Mouse (Mus musculus) forelimb bud, embryonic 11.5 days (tissue): Measurements from ENCODE around the gene Pom121l2.
A peak's percentile ranks its signal among the peaks of the same experiment; 100 is the strongest.

Experiments
- DNase-seq: peaks from one replicate; pipeline ENCODE4 v3.0.0-alpha.2; 2012; ENCODE audit warnings: low read depth, low spot score

Gene Pom121l2

DNA sequence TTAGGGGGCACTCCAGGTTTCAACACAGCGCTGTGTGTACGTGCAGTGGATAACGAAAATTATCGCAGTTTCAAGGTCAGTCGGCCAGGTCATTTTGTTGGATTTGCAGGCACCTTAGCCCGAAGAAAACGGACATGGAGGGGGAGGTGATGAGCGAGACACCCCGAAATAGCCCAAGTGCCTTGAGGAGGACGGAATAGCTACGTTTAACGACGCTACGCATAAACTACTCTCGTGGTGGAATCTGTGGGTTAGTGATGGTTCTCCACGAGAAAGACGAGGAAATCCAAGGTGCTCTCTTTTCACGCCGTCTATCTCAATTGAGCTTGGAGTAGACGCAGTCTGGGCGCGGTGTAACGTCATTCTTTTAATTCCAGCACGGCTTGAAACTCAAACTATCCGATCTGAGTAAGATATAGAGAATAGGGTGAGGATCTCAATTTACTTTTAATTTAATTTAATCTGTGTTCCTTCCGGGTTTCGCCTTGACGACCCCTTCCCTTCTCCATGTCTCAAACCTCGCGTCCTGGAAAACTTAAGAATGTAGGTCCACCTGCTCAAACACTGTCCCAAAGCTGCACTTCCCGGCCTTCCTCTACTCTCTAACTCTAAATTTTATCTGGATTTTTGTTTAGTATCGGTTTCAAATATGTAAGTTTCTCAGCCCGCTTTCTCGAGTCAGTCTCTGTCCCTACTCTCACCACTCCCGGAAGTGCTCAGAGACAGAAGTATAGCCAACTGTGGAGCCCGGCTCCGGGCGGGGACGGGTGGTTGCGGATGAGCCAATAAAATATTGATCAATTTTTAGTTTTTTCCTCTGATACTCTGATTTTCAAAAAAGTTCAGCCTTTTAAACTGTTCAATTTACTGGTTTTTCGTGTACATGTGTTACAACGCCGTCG, 39.2 kb downstream of the Pom121l2 start:
- DNase-seq, result no peak

DNA sequence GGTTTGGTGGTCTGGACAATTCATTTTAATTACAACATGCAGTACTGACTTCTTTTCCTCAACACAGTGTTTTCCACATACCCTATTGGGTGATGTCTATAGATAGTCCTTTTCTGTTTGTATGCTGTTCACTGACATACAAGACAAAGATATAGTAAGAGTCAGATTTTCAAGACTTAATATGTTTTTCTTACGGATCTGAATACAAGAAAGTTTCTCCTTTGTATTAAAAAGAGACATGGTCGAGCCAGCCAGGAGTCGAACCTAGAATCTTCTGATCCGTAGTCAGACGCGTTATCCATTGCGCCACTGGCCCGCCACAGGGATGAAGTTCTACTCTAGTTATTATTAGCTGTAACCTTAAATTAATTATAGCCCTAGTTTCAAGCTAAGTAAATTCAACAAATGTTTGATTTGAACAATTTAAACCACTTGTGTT, 39.9 kb downstream of the Pom121l2 start:
- DNase-seq, result no peak

DNA sequence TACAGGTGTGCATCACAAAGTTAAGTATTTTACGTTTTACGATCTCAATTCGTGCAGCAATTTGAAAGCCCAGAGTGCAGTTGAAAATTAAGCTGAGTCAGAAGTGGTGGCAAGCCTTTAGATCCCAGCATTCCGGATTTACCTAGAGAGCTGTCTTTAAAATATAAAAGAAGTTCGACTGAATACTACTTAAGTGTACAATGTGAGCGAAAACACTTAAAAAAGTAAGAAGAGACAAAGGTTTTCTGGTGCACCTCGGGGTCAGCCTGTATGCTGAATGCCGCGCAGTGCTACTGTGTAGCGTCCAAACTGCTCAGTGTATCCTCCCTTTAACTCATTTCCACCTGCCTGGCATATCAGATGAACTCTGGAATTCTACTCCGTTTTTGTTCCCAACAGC, 40.6 kb downstream of the Pom121l2 start:
- no peak for DNase-seq

DNA sequence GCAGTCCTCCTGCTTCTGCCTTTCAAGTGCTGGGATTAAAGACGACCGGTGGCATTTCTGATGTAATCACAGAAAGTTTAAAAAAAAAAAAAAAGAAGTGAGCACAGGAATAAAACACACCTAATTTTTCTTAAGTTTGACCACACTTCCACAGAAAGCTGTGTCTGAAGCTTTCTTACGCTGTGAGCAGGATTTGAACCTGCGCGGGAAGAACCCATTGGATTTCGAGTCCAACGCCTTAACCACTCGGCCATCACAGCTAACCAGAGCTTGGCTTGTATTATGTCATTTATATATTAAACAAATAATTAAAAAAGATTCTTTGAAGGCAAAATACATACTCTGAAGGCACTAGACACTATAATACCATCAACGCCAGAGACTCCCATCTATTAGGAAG, 41.2 kb downstream of the Pom121l2 start:
- peak; percentile 94 for DNase-seq

DNA sequence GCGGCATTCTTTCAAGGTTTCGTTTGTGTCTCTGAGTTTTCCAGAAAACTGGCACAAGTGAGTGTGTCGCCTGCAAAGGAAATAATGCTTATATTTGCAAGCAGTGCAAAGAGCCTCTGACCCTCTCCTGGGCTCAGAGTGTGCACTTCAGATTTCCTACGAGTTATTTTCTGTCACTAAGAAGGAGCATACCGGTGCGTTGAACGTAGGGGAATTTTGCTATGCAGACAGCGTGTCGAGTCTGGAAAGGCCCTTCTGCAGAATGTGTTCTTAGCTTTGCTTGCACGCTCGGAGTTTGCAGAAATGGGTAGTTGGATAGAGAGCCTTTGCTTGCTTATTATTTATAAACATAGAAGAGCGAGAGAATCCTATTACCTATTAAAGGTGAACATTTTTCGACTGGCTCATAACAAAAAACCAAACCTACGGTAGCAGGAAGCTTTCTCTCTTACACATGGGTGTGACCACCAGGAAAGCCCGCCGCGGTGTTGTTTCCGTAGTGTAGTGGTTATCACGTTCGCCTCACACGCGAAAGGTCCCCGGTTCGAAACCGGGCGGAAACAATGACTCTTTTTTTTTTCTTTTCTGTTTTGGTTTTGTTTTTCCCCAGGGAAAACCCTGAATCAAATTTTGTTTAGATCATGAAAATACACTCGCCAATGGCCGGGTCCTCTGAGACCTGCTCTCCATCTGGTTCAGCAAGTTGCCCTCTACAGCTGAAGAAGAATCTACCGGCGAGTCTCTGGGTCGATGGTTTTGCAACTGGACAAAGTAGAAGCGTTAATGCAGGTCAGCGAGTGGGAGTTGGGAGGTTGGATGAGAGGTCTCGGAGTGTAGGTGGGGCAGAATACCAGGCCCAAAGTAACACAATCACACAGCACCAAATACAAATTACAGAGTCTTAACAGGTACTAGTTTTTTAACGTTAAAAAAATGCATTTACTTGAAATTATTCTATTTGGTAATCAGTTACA, 45.4 kb downstream of the Pom121l2 start:
- peak; percentile 90 for DNase-seq

DNA sequence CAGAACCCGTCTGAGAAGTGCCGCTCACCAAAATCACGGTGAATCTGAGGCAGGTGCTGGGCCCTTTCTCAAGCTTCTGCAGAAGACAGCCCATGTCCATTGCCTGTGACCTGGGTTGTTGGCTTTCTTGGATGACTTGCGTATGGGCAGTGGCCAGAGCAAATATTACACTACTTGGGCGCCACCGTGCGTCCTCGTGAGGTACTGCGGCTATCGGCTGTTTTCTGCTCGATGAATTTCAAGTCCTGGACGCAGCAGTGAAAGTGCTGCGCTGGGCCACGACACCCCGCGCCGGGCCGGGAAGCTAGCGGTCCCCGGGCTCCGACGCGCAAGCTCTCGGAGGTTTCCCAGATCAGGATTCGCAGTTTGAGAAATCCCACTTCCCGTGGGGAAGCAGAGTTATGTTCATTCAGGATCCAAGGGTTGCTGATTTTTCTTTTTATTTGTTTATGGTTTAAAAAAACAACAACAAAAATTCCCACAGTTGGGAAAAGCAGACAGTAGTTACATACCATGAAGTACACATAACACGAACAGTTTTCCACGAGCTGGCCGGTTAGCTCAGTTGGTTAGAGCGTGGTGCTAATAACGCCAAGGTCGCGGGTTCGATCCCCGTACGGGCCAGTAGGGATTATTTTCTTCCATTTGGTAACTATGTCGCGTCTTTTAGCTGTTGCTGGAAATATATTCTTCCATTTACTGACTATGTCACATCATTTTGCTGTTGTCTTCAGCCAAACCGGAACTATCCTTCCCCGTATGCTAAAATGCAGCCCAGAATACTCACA, 47.9 kb downstream of the Pom121l2 start:
- peak; percentile 97 for DNase-seq

DNA sequence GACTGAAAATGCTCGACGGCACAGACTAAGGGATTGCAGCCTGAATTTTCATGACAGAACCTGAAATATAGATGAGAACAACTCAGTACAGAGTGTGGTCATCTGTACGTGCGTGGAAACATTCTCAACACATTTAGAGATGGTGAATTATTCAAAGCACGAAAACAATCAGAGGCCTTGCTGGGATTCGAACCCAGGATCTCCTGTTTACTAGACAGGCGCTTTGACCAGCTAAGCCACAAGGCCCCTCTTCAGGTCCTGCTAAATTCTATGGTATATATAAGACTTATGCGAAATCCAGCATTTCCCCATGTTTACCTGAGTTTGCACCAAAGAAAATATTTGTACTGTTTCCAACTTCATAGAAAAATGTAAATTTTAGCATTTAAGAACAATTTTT, 48.9 kb downstream of the Pom121l2 start:
- no peak for DNase-seq

DNA sequence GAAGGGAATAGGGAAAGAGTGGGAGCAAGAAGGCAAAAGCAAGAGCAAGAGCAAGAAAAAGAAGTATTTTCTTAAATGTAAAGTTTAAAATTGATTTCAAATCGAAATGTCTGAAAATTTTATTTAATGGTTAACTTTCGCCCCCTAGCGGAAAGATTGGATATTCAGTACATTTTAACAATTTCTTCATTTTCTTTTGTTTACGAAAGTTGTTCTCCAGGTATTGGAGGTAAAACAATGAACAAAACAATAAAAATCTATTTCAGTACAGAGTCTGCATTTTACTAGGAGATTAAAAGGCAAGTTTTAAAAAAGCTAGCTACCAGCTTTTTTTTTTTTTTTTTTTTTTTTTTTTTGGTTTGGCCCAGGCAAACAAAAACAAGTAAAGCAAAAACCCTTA, 49.5 kb downstream of the Pom121l2 start:
- DNase-seq, result no peak

DNA sequence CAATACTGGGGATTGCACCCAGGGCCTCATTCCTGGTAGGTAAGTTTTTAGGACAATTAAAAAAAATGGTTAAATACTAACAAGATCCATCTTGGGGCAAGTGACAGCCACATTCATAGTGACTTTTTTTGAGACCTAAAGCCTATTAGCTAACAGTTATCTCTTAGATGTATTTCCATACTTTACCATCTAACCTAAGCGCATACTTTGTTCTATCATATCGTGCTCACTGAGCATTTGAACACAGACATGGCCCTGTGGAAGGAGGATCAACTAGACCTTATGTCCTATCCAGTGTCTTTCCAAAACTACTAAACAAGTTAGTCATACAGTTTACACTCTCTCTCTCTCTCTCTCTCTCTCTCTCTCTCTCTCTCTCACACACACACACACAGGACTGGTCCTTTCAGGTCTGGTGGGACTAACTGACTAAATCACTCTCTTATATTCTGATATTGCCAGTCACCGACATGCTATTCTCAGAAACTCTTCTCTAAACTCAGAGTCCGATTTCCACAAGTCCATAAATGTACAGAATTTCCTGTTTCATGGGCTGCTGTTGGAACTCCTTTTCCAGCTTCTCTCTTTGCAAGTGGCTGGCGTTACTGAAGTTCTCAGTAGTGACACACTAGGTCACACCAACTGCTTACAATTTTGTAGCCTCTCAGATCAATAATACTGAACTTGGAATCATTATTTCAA, 52.9 kb downstream of the Pom121l2 start:
- DNase-seq, result no peak

DNA sequence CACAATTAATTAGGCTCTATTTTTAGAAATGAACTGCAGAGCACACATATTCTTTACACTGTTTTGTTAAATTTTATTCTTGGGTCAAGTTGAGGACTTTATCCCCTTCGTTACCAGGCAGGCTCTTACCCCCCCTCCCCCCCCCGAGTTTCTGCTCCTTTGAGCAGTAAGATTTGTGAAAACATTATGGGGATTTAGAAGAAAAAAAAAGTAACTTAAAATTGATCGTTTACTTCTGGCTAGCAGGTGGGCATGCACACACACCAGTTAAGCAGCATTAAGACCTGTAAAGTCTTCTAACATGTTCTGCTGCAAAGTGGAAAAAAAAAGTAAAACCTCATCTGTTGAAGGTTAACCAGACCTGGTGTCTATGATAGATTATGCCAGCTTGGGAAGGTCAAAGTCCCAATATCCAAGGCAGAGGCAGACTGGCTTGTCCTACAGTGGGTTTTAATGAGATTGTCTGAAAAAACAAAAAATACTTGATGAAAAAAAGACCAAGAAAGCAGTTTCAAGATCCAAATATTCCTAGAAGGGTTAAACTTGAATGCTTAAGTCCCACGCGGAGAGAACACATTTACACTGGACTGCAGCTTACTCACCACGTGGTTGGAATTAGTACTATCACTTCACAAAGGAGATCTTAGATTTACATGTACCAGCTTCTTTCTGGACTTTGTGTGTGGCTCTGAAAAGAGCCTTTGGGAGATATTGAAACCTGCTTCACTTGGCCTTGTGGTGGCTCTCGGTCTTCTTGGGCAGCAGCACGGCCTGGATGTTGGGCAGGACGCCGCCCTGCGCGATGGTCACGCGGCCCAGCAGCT, 53.7 kb downstream of the Pom121l2 start:
- no peak for DNase-seq

DNA sequence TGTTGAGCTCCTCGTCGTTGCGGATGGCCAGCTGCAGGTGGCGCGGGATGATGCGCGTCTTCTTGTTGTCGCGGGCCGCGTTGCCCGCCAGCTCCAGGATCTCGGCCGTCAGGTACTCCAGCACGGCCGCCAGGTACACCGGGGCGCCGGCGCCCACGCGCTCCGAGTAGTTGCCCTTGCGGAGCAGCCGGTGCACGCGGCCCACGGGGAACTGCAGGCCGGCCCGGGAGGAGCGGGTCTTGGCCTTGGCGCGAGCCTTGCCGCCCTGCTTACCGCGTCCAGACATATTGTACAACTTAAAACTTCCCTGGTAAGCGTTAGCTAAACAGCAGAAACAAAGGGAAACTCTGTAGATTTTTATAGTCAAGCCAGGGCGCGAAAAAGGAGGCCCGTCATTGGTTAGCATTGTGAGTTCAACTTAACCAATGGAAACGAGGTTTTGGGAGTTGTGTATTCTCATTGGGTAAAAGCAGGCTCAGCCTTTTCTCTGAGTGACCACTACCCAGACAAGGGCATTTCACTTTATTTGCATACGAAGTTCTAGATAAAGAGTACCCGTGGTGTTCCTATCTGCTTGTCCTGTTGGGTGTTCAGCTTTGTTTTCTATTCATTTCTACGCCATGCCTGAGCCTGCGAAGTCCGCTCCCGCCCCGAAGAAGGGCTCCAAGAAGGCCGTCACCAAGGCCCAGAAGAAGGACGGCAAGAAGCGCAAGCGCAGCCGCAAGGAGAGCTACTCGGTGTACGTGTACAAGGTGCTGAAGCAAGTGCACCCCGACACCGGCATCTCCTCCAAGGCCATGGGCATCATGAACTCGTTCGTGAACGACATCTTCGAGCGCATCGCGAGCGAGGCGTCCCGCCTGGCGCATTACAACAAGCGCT, 54.5 kb downstream of the Pom121l2 start, which contains the start of the genes Hist1h2ah and Hist1h2bk:
Gene Hist1h2ah, minus strand, starts transcription at position 302 of the 882 bp plus-strand sequence.
Gene Hist1h2bk, plus strand, starts transcription at position 604 of the 882 bp plus-strand sequence.
- DNase-seq, result peak; percentile 97

DNA sequence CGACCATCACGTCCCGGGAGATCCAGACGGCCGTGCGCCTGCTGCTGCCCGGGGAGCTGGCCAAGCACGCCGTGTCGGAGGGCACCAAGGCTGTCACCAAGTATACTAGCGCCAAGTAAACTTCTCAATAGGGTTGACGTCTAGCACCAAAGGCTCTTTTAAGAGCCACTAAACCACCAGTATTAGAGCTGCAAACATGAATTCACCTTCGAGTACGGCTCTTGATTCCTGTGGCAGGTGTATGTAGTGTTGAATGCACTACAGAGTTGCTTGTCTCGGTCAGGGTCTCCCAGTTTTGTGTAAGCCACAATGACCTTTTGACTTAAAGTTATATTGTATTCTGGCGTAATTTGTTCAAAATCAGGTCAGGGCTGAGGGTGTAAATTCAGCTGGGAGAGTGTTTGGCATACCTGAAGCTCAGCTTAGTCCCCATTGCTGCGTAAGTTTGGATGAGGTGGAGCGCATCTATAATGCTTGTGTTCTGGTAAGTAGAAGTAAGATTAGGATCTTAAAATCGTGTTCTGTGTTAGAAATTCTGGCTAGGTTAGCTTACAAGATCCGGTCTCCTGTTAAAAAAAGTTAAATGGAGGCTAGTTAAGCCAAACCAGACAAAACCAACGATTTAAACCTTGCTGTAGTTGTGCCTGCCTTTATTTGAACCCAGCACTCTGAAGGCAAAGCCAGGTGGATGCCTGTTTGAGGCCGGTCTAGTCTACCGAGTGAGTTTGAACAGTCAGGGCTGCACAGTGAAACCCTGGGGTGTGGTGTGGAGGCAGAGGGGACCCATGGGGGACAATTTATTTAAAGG, 55.4 kb downstream of the Pom121l2 start:
- DNase-seq, result no peak

DNA sequence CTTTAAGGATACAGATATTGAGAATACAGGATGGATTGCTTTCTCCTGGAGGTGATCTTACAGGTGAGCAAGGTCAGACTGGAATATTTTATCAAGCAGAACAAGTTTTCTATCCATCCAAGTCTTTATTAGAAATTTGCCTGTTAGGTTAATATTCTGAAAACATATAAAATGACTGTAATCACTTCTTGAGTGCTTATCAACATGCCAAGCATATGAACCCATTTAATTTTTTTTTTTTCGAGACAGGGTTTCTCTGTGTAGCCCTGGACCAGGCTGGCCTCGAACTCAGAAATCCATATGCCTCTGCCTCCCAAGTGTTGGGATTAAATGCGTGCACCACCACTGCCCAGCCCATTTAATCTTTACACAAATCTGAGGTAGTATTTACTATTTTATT, 56.0 kb downstream of the Pom121l2 start:
- DNase-seq, result no peak

DNA sequence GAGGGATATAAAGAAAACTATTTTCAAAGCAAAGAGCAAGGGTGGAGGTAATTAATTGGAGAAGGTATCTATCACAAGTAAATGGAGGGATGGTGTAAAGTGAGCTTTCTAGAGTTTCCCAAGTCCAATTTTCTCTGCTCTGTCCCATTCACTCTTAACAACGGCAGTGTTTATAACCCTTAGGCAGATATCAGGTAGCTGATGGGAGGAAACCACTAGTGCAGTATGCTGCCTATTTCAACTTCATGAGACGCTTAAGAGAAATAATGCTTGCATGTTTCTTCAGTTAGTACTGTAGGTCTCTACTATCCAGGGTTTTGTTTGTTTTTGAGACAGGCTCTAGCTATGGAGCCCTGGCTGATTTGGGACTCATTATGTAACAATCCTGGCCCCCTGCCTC, 56.4 kb downstream of the Pom121l2 start:
- DNase-seq, result no peak
